Mouse (Mus musculus) myocyte (in vitro differentiated cells): ENCODE data around the gene Tbc1d14. TPM values are rescaled to one million over a fixed set of nuclear protein-coding genes. Genes with fewer than 3 reads are reported as not detected.

Experiments
- H3K27me3 ChIP-seq: one replicate; pipeline ENCODE4 v1.6.1; 2011; ENCODE audit not compliant: control insufficient read depth, insufficient read depth, insufficient read length
- H3K36me3 ChIP-seq: one replicate; pipeline ENCODE4 v1.6.1; 2011; ENCODE audit not compliant: control insufficient read depth, insufficient read depth
- H3K4me2 ChIP-seq: one replicate; pipeline ENCODE4 v1.6.1; 2011; ENCODE audit warnings: low read depth, control low read depth
- H3K4me3 ChIP-seq: one replicate; pipeline ENCODE4 v1.5.1; 2011; ENCODE audit warnings: mild to moderate bottlenecking, control low read depth, moderate library complexity
- H3K79me2 ChIP-seq: one replicate; pipeline ENCODE4 v1.6.1; 2011; ENCODE audit not compliant: control insufficient read depth, insufficient read depth
- H3ac ChIP-seq: one replicate; pipeline ENCODE4 v1.6.1; 2011; ENCODE audit not compliant: control insufficient read depth, insufficient read length
- CEBPB ChIP-seq: IDR thresholded peaks from 2 replicates; pipeline ENCODE4 v1.6.1; 2011; ENCODE audit warnings: mild to moderate bottlenecking, moderate library complexity; ENCODE audit not compliant: poor library complexity, insufficient read depth, severe bottlenecking
- E2F4 ChIP-seq: IDR thresholded peaks from one replicate; pipeline ENCODE4 v1.6.1; 2011; ENCODE audit warnings: mild to moderate bottlenecking, control low read depth, moderate library complexity; ENCODE audit not compliant: insufficient read depth
- MAX ChIP-seq: IDR thresholded peaks from one replicate; pipeline ENCODE4 v1.6.1; 2011; ENCODE audit warnings: low read depth, mild to moderate bottlenecking, control low read depth
- MYOD1 ChIP-seq, 3 experiments: IDR thresholded peaks; one replicate each; pipeline ENCODE4 v1.6.1; 2011; ENCODE audit warnings: control low read depth in 2 of 3, low read depth in 2 of 3, mild to moderate bottlenecking in 2 of 3, moderate library complexity in 1 of 3; ENCODE audit not compliant: insufficient read length in 2 of 3, control insufficient read depth in 1 of 3
- MYOG ChIP-seq, 3 experiments: IDR thresholded peaks; one replicate each; pipeline ENCODE4 v1.6.1; 2011; ENCODE audit warnings: control low read depth in 2 of 3, low read depth in 2 of 3, mild to moderate bottlenecking in 2 of 3; ENCODE audit not compliant: insufficient read length in 2 of 3, control insufficient read depth in 1 of 3, insufficient read depth in 1 of 3
- POLR2A ChIP-seq: IDR thresholded peaks from one replicate; pipeline ENCODE4 v1.6.1; 2011; ENCODE audit warnings: low read depth, mild to moderate bottlenecking, control low read depth, moderate library complexity; ENCODE audit not compliant: insufficient read length
- POLR2AphosphoS2 ChIP-seq: IDR thresholded peaks from one replicate; pipeline ENCODE4 v1.6.1; 2011; ENCODE audit warnings: low read depth, control low read depth; ENCODE audit not compliant: insufficient read length
- REST ChIP-seq: IDR thresholded peaks from one replicate; pipeline ENCODE4 v1.6.1; 2011; ENCODE audit warnings: mild to moderate bottlenecking, control low read depth, moderate library complexity; ENCODE audit not compliant: insufficient read depth, insufficient read length
- SRF ChIP-seq: IDR thresholded peaks from one replicate; pipeline ENCODE4 v1.6.1; 2011; ENCODE audit warnings: low read depth; ENCODE audit not compliant: control insufficient read depth, insufficient read length
- TCF12 ChIP-seq: IDR thresholded peaks from one replicate; pipeline ENCODE4 v1.6.1; 2011; ENCODE audit warnings: mild to moderate bottlenecking, control low read depth; ENCODE audit not compliant: poor library complexity, insufficient read depth, severe bottlenecking
- TCF3 ChIP-seq: IDR thresholded peaks from one replicate; pipeline ENCODE4 v1.6.1; 2011; ENCODE audit warnings: low read depth, control low read depth; ENCODE audit not compliant: insufficient read length
- USF1 ChIP-seq: IDR thresholded peaks from one replicate; pipeline ENCODE4 v1.6.1; 2011; ENCODE audit warnings: low read depth, mild to moderate bottlenecking, control low read depth, moderate library complexity
- polyA plus RNA-seq: library from polyadenylated mRNA; unstranded; fragments of >200 nt; fragmentation: generic; extraction: Trizol; gene quantifications from one replicate; pipeline ENCODE4 v1.2.1, GENCODE M21; 2012; ENCODE audit warnings: missing spikeins

The Tbc1d14 gene
- polyA plus RNA-seq, 1 experiment, result 7.8 TPM

- Histone ChIP-seq H3K27me3 (no peaks in the 10 kb centered on the region), H3K79me2 (peaks cover 17% of the 10 kb centered on the region), H3ac (peak overlapping the region; percentile 16), H3K4me3 (peak overlapping the region; percentile 50), H3K4me2 (peak overlapping the region; percentile 82), H3K36me3 (no peaks in the 10 kb centered on the region)
- TF ChIP-seq MYOD1 (IDR thresholded peaks at IDR 0.05; ENCODE audit: control insufficient read depth in 1 of 3, insufficient read length in 2 of 3, low read depth in 2 of 3) (no peak), POLR2A (no peak), MAX (no peak), TCF12 (no peak), CEBPB (no peak)
Measured at GRCm38 (mm10) chr5:36529698-36530097, 63.4 kb downstream of the Tbc1d14 start.

- TF ChIP-seq TCF12, result no peak
- TF ChIP-seq USF1, result no peak
- no peak for TF ChIP-seq TCF3
- TF ChIP-seq SRF, result no peak
- TF ChIP-seq POLR2A, result no peak
- TF ChIP-seq MAX, result no peak
- no peak for TF ChIP-seq POLR2AphosphoS2
- TF ChIP-seq CEBPB, result no peak
- no peak for TF ChIP-seq E2F4
- no peak for TF ChIP-seq REST
- no peak for TF ChIP-seq MYOG (IDR thresholded peaks at IDR 0.05; ENCODE audit: control insufficient read depth in 1 of 3, insufficient read depth in 1 of 3, insufficient read length in 2 of 3, low read depth in 2 of 3)
- no peak for TF ChIP-seq MYOD1 (IDR thresholded peaks at IDR 0.05; ENCODE audit: control insufficient read depth in 1 of 3, insufficient read length in 2 of 3, low read depth in 2 of 3)
- no peaks in the 10 kb centered on the region for H3K36me3 ChIP-seq
- no peak overlapping the region for H3K4me3 ChIP-seq
- H3ac ChIP-seq, result no peak overlapping the region
- H3K27me3 ChIP-seq, result no peaks in the 10 kb centered on the region
- H3K79me2 ChIP-seq, result peaks cover 17% of the 10 kb centered on the region
- no peak overlapping the region for H3K4me2 ChIP-seq
Measured at GRCm38 (mm10) chr5:36526921-36527320, 66.2 kb downstream of the Tbc1d14 start.

- Histone ChIP-seq H3K27me3 (no peaks in the 10 kb centered on the region), H3K4me3 (no peak overlapping the region), H3ac (no peak overlapping the region), H3K36me3 (no peaks in the 10 kb centered on the region), H3K4me2 (no peak overlapping the region), H3K79me2 (peaks cover 17% of the 10 kb centered on the region)
- no peak for TF ChIP-seq POLR2A
- TF ChIP-seq TCF3, result no peak
- no peak for TF ChIP-seq MAX
- no peak for TF ChIP-seq REST
- TF ChIP-seq MYOD1 (IDR thresholded peaks at IDR 0.05; ENCODE audit: control insufficient read depth in 1 of 3, insufficient read length in 2 of 3, low read depth in 2 of 3), result no peak
- TF ChIP-seq E2F4, result no peak
- no peak for TF ChIP-seq POLR2AphosphoS2
- no peak for TF ChIP-seq MYOG (IDR thresholded peaks at IDR 0.05; ENCODE audit: control insufficient read depth in 1 of 3, insufficient read depth in 1 of 3, insufficient read length in 2 of 3, low read depth in 2 of 3)
- TF ChIP-seq USF1, result no peak
- no peak for TF ChIP-seq CEBPB
- no peak for TF ChIP-seq SRF
- no peak for TF ChIP-seq TCF12
Measured at GRCm38 (mm10) chr5:36526274-36526673, 66.8 kb downstream of the Tbc1d14 start.

GRCm38 (mm10) chr5:36525216-36525615 is 67.9 kb downstream of the Tbc1d14 start:
- Histone ChIP-seq H3ac (no peak overlapping the region), H3K27me3 (no peaks in the 10 kb centered on the region), H3K4me2 (no peak overlapping the region), H3K36me3 (no peaks in the 10 kb centered on the region), H3K79me2 (peaks cover 17% of the 10 kb centered on the region), H3K4me3 (no peak overlapping the region)
- no peak for TF ChIP-seq POLR2A
- no peak for TF ChIP-seq TCF3
- TF ChIP-seq MYOD1 (IDR thresholded peaks at IDR 0.05; ENCODE audit: control insufficient read depth in 1 of 3, insufficient read length in 2 of 3, low read depth in 2 of 3), result no peak
- TF ChIP-seq E2F4, result no peak
- no peak for TF ChIP-seq MAX
- TF ChIP-seq TCF12, result no peak
- TF ChIP-seq CEBPB, result no peak
- TF ChIP-seq REST, result no peak
- TF ChIP-seq POLR2AphosphoS2, result no peak
- no peak for TF ChIP-seq USF1
- TF ChIP-seq SRF, result no peak
- no peak for TF ChIP-seq MYOG (IDR thresholded peaks at IDR 0.05; ENCODE audit: control insufficient read depth in 1 of 3, insufficient read depth in 1 of 3, insufficient read length in 2 of 3, low read depth in 2 of 3)

- Histone ChIP-seq H3K27me3 (no peaks in the 10 kb centered on the region), H3K36me3 (no peaks in the 10 kb centered on the region), H3K79me2 (peaks cover 4% of the 10 kb centered on the region), H3K4me3 (no peak overlapping the region), H3ac (no peak overlapping the region), H3K4me2 (no peak overlapping the region)
- no peak for TF ChIP-seq MYOD1 (IDR thresholded peaks at IDR 0.05; ENCODE audit: control insufficient read depth in 1 of 3, insufficient read length in 2 of 3, low read depth in 2 of 3)
- TF ChIP-seq TCF12, result no peak
- no peak for TF ChIP-seq USF1
- TF ChIP-seq MAX, result no peak
- TF ChIP-seq E2F4, result no peak
- TF ChIP-seq POLR2A, result no peak
- no peak for TF ChIP-seq SRF
- no peak for TF ChIP-seq REST
- TF ChIP-seq CEBPB, result no peak
- no peak for TF ChIP-seq POLR2AphosphoS2
Measured at GRCm38 (mm10) chr5:36523219-36523703, 69.8 kb downstream of the Tbc1d14 start.
